Mouse (Mus musculus) heart, adult 11 months (tissue): ENCODE measurements around the gene Crnn.

ENCODE experiments used
- DNase-seq: peaks from one replicate; pipeline ENCODE4 v3.0.0; 2022

Gene Crnn

GRCm38 (mm10) chr3:93144510-93145051, at the start of gene Crnn:
Gene Crnn (plus strand): TSS chr3:93144787.
- DNase-seq, result no peak

DNA sequence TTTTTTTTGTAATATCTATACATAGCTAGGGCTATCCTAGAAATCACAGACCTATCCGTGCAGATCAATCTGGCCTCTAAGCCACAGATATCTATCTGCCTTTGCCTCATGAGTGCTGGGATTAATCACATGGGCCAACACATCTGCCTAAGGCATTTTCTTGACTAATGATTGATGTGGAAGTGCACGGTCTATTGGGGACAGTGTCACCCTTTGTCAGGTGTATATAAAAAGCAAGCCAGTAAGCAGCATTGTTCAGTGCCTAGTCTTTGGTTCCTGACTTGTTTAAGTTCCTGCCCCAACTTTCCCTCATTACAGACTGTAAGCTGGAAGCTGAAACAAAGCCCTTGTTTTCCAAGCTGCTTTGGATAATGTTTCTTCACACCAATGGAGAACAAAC, 48.1 kb upstream of the Crnn start:
- DNase-seq, result no peak

DNA sequence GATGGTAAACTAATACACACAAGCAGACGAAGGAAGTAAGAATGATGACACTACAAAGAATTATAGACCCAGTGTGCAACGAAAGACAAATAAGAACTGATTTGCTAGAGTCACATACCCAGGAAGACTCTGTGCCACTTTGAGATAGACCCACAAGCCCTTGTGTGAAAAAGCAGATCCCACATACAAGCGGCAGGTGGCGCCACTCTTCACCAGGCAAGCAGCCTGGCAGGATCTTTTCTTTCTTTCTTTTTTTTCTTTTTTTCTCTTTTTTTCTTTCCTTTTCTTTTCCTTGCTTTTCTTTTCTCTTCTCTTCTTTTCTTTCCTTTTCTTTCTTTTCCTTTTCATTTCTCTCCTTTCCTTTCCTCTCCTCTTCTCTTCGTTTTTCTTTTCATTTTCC, 32.9 kb upstream of the Crnn start:
- no peak for DNase-seq

DNA sequence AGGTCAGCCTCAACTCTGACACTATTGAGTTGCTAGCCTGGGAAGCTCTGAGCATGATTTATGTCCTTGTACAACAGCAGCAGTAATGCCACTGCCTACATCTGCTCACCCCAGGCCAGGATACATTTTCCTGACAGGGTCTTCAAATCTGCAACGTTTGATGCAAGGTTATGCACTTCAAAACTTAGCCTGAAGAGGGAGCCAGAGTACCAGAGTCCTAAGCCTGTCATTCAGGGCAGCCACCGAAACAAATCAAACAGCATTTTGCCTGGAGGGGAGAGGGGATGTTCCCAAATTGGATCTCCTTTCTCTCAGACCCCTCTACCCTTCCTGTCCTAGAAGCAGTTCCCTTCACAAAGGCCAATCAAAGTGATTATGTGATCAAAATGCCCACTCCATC, 30.1 kb upstream of the Crnn start:
- DNase-seq, result no peak

DNA sequence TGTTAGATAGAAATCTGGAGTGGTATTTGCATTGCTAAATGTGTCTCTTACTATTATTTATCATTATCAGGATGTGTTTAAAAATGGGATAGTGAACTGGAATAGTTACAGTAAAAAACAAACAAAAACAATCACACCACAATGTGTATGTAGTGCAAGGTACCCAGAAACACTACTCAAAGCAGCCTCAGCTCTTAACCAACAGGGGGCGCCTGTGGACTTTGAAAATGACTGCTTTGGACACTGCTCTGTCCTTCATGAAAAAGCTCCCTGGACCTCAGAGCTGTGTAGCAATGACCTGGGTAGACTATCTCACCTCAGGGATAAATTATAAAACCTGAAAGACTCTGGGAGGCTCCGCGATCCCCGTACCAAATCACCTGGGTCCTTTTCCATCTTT, 25.5 kb upstream of the Crnn start:
- no peak for DNase-seq

GRCm38 (mm10) chr3:93128052-93128451, 16.5 kb upstream of the Crnn start:
- no peak for DNase-seq

- no peak for DNase-seq
Measured at GRCm38 (mm10) chr3:93129076-93129475, 15.5 kb upstream of the Crnn start.

DNA sequence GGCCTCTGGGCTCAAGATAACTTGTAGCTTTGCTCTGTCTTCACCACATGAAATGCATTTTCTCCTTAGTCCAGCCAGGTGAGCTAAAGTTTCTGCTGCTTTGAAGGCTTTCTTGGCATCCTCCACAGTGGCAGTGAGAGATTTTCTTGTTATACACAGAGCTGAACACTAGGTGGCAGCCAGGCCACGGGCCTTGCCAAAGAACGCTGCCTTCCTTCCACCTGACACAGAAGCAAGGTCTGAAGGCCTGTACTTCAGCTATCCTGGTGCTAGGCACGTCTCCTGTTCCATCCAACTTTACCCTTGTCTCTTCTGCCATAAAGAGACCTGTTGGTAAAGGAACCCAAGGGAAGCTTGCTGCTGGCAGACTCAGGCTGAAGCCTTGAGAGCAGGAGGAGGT, 14.1 kb upstream of the Crnn start:
- DNase-seq, result no peak

DNA sequence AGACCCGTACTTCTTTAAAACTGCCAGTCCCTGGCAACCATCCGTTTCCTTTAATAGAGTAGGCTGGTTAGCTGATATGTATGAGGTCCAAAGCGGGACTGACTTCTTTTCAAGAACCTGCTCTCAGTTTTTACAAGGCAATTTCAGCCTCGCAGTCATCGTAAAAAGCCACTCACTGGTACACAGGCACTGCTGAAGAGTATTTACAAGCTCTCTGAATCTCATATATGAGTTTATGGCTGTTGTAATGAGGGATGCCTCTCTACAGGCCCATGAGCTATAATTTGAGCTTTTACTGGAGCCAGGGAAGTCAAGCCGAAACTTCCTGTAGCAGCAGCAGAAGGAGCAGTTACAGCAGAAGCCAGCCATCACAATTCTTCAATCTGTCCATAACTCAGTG, 17.9 kb downstream of the Crnn start:
- no peak for DNase-seq

DNA sequence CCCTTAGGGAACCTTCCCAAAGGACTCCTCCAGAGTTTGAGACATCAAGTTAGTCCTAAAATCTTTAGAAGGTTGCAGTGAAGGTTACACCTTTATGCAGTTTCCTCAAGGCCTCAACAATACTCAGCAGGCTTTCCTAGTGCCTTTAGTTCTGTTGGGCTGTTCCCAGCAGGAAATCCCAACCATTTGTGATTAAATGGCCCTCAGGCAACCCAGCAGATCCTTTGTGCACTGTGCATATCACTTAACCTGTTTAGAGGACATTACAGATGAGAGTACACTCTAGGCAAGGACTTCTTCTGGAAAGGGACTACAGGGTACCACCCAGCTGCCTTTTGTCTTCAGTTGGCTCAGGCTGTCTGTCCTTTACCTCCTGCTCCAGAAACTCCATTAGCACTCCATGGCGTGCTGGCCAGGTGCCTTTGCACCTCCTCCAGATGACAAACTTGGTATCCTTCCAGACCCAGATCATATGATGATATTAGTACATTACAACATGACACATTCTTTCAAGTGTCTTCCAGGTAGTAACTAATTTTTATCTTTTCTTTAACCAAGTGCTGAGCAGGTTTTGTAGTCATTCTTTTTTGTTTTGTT, 18.5 kb downstream of the Crnn start:
- no peak for DNase-seq

DNA sequence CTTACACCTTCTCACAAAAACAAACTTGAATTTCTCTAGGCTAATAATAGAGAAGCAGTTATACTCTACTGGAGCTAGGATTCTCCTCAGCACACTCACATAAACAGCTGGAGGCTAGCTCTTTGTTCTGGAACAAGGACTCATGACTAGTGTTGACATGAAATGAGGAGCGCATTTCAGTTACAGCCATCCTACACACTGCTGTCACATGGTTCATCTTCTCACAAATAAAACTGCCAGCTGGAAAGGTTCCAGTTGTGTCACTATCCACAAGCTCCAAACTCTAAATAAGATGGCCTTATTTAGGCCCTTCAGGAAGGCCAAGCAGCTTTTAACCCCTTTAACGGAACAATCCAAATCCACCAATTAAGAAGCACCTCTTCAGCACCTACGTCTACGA, 36.3 kb downstream of the Crnn start:
- no peak for DNase-seq

GRCm38 (mm10) chr3:93196978-93197377, 52.4 kb downstream of the Crnn start, which contains the start of gene Flg2:
Gene Flg2 (plus strand): TSS chr3:93197278.
- DNase-seq, result no peak
